Mouse (Mus musculus): ENCODE measurements around the gene Hspa4.
"Not testable (repeated sequence)": the region's sequence is repeated elsewhere in the genome, so short reads cannot be mapped to it uniquely, and the experiment has no call there.

Gene Hspa4

DNA sequence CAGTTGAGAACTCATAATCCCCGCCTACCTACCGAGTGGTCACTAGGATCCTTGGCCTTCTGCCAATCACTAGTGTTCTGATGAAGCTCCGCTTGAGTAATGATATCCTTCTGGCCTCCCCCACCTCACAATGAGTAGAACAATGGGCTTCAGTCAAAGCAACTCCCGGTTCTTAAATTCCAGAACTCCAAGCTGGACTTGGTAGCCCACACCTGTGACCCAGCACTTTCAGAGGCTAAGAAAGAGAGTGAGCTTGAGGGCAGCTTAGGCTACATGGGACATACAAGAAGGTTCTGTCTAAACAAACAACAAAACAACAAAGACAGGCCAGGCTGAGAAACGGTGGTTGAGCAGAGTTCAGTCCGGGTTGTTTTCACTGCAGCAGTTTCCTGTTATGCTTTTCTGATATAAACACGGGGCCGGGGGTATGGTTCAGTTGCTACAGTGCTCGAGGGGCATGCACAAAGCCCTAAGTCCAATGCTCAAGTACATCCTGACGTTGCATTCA is 7.4 kb upstream of the Hspa4 start:
- DNase-seq (ENCODE audit: low spot score): no peak

DNA sequence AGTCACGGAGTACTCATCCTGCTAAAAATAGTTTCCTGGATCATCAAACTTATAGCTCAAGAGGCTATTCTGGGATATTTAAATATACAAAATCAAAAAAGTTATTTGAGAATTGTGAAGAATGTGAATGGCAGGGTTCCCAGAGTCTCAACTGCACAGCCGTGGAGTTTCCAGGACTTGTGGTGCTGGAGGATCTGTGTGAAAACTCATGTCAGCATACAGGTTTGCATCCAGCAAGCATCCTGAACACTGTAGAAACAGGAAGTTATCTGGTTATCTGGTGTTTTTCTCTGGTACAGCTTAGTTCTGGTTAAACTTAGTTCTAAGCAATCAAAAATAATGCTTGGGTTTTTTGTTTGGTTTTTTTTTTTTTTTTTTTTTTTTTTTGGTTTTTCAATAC is 6.7 kb upstream of the Hspa4 start:
- DNase-seq (ENCODE audit: low spot score): no peak

- no peak for DNase-seq (ENCODE audit: low spot score)
These were observed 4.0 kb upstream of the Hspa4 start for GRCm38 (mm10) chr11:53304044-53304840.

DNA sequence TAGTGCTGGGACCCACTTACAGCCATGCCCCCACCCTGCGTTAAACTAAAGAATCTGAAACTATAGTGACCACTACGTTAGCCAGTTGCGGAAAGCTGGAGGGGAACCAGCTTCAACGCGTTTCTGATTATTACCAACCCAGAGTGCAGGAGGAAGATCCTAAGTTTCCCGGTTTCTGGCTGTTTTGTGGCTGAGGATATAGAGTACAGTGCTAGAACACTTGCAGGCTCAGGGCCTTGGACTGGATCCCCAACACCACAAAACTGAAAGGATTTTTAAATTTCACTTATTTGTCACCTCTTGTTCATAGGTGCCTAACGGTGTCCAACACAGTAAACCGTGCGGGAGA is 884 bp upstream of the Hspa4 start:
- DNase-seq (ENCODE audit: low spot score): no peak

DNA sequence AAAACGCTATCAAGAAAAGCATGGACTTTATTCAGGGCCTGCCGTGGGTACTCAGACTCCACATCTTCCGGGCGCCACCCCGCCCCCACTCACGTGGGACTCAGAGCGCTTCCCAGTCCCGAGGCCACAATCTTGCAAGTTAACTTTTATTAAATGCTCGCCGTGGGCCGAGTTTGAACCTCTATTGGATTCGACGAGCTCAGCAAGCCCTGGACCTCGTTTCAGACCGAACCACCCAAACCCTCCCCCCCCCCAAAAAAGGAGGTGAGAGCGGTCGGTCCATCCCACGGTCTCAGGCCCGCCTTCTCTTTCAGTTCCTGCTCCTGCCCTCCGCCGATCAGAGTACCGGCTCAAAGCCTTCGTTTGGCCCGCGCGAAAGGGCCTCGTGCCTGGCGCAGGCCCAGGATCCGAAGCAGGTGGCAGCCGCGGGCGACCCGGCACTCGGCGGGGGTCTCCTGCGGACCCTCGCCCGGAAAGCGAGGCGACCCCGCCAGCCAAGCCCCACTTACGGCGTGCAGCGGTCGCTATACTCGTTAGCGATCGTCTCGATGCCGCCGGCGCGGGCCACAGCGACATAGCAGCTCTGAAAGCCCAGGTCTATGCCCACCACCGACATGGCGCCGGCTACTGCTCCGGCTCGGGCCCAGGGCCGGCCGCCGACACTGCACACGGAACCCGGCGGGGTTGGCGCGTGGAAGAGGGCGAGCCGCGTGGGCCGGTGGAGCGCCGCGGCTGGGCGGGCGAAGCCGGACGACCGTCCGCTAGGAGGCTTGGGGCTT is 517 bp downstream of the Hspa4 start:
- DNase-seq (ENCODE audit: low spot score): peak; percentile 56

DNA sequence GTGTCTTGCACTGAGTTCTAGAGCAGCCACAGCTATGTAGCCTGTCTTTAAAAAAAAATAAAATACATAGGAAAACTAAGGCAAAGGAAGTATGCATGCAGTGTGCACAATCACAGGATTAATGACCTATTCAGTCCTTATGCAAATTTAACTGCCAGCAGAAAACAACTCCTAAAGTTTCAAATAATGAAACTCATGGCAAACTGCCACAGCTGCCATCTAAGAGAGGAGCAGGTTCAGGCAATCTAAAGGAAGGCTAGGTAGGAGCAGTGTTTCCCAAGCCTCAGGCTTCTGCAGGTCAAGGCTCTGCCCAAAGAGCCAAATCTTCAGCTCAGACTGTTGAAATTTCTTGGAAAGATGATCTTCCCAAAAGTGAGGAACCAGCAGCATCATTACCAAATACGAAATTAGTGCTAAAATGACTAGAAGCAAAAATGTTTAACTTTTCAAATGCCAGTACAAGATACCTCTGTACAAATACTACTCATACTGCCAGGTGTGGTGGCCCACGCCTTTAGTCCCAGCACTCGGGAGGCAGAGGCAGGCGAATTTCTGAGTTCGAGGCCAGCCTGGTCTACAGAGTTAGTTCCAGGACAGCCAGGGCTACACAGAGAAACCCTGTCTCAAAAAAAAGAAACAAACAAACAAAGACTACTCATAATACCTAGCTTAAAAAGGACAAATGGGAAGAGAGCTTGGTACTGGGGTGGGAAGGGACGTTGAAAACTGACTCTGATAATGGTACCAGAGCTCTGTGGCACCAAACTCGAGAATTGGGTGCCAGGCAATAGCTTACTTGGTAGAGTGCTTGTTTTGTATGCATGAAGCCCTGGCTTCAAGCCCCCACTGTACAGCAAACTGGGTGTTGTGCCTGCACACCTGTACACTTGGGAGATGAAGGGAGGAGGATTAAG is 2.1 kb downstream of the Hspa4 start:
- DNase-seq (ENCODE audit: low spot score): no peak

GRCm38 (mm10) chr11:53296880-53297279 is 3.4 kb downstream of the Hspa4 start:
- DNase-seq (ENCODE audit: low spot score): no peak

DNA sequence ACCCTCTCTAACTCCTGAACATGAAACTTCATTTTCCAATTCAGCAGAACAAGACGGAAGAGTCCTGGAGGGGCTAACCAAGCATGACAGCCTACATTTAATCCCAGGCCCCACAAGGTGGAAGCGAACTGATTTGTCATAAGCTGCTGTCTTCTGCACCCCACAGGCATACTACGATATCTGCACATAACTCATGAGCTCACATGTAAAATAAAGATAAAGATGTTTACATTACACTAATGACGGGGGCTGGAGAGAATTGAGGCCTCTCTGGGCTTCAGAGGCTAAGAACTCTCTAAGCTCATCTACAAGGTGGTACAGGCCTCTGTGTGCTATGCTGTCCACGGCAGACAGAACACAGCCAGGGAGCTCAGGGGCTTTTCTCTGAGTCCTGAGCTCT is 5.8 kb downstream of the Hspa4 start:
- DNase-seq (ENCODE audit: low spot score): no peak

GRCm38 (mm10) chr11:53290871-53291270 is 9.4 kb downstream of the Hspa4 start:
- no peak for DNase-seq (ENCODE audit: low spot score)

GRCm38 (mm10) chr11:53290187-53290586 is 10.1 kb downstream of the Hspa4 start:
- not testable (repeated sequence) for DNase-seq (ENCODE audit: low spot score)

- no peak for DNase-seq (ENCODE audit: low spot score)
These were observed 14.4 kb downstream of the Hspa4 start for GRCm38 (mm10) chr11:53285885-53286284.

- no peak for DNase-seq (ENCODE audit: low spot score)
These were observed 21.8 kb downstream of the Hspa4 start for GRCm38 (mm10) chr11:53278411-53278810.

- no peak for DNase-seq (ENCODE audit: low spot score)
These were observed 24.9 kb downstream of the Hspa4 start for GRCm38 (mm10) chr11:53275358-53275757.

DNA sequence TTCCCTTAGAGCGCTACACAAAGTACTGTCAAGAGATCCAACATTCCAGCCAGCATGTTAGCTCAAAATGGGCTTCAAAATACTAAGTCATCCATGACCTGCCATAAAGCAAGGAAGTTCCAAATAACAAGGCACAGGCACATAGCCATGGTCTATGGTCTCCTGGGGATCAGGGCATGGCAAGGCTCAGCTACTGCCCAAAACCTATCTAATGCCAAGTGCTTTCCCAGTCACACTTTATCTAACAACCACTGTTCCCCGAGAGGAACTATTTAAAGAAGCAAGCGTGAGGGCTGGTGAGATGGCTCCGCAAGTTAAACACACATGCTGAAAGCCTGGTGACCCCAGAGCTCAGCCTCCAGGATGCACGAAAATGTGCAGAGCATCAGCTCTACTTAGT is 26.9 kb downstream of the Hspa4 start:
- DNase-seq (ENCODE audit: low spot score): no peak

GRCm38 (mm10) chr11:53269596-53269995 is 30.7 kb downstream of the Hspa4 start:
- no peak for DNase-seq (ENCODE audit: low spot score)

DNA sequence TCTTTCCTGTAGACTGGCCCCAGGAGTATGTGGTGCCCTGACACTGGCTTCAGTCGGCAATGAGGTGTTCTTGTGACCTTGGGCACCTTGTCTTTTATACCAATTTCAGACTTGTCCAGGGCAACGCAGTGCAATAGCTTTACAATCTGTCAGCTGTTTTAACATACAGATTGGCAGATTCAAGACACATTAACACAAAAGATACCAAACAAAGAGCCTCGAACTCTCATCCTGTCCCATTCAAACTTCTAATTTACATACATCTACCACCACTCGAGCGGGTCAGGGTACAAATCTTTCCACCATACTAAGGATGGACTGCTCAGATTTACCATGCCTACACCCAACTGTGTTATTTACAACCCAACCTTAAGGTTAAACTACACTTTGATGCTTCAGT is 39.7 kb downstream of the Hspa4 start:
- no peak for DNase-seq (ENCODE audit: low spot score)

DNA sequence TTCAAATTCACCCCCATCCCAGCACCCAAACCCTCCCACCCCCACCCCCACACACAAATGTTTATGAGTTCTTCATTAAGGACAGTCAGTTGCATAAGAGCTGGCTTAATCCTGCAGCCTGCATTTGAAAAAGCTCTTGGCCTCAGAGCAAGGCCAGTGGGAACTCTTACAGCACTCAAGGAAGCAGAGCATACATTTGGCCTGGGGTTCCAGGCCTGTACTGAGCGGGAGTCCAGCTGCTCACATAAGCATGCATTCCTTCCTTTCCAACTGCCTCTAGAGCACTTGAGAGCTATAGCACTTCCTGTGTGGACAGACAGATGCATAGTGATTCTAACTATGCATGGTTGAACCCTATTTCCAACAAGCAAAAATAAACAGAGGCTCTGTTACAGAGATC is 40.2 kb downstream of the Hspa4 start:
- no peak for DNase-seq (ENCODE audit: low spot score)

DNA sequence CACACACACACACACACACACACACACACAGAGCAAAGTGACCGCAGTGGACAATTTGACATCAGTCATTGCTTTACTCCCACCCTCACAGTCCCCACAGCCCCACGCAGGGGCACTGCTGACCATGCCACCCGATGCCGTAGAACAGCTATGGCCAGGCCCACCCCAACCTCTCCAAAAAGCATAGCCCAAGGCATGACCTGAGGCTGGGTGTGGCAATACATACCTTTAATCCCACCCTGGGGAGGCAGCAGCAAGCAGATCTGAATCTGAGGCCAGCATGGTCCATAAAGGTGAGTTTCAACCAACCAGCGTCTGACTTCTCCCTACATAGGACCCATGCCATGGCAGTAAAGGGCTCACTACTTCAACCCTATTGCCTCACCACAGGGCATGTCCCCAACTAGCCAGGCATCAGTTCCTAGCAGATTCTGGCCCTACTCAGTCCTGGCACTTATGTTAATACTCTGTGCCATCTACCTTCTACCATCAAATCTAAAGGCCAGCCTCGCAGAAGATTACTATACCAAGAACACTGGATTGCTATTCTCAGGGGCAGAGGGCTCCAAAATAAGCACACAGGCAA is 41.1 kb downstream of the Hspa4 start:
- DNase-seq (ENCODE audit: low spot score): no peak

- DNase-seq (ENCODE audit: low spot score): no peak
These were observed 43.3 kb downstream of the Hspa4 start for GRCm38 (mm10) chr11:53256914-53257313.

- DNase-seq (ENCODE audit: low spot score): peak; percentile 45
These were observed 45.3 kb downstream of the Hspa4 start for GRCm38 (mm10) chr11:53254926-53255325.

GRCm38 (mm10) chr11:53254428-53254827 is 45.8 kb downstream of the Hspa4 start:
- peak; percentile 13 for DNase-seq (ENCODE audit: low spot score)

All from T-cell, adult 2 months (primary cell).